Mouse (Mus musculus): ENCODE measurements at regions not wholly inside any gene's neighbourhood (a gene's known extent, or its start where the extent isn't known, plus 50 kb on each side); places are given as distances from the start of the nearest gene placed in this dataset.
"Not testable (repeated sequence)": the region's sequence is repeated elsewhere in the genome, so short reads cannot be mapped to it uniquely, and the experiment has no call there.

DNA sequence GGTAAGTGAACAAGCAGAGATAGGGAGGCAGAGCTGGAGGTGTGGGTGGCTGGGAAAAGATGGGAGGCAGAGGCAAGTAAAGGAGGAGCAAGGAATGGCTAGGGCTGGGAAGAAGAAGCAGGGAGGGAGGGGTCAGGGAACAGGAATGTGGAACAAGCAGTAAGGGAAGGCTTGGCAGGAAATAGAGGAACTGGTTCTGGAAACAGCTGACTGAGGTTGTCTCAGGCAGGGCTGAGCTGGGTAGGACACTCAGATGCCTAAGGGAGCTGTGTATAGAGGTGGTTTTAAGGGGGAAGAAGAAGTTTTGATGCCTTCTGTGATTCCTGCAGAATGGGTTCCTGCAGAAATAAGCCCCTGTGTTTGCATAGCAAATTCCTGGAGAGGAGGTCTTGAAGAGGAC lies 92.7 kb downstream of the Nucb2 start:
- no peak for DNase-seq (ENCODE audit: low read depth, low spot score)

DNA sequence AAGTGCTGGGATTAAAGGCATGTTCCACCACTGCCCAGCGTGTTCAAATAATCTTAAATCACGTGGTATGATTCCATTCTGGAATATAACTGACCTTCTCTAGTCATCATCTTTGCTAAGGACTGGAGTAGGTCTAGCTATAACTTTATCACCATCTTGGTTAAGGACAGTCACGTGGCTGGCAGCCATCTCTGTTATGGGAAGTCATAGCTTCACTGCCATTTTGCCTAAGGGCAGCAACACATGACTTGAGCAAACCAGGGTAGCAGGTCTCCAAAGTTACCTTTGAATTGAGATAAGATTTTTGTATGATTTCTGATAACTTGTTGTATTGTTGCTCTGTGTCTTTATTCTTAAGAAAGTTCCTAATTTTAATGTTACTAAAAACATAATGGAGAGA lies 96.2 kb downstream of the Nucb2 start:
- DNase-seq (ENCODE audit: low read depth, low spot score), result no peak

DNA sequence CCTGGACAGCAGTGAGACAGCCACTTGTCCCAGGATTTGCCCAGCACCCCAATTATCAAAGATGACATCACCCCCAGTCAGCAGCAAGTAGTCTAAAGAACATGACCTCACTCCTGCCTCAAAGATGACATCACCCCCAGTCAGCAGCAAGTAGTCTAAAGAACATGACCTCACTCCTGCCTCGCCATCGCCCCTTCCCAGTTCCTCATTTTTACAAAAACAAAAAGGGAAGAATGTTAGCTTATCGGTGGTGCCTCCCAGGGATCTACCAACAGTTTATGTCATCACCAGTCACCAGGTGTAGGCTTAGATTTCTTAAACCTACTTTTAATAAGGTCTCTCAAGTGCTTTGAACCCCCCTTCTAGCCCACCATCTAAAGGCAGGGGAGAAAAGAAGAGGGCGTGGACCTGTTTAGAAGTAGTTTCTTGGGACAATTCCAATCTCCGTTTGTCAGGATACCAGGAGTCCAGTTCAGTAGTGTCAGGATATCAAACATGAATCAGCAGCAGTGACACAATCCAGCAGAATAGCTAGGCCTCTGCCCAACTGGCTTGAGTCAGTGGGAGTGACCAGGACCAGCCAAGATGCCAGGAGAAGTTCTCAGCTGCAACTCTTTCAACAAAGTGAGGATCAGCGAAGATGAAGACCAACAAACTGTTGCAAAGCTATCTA lies 99.1 kb downstream of the Nucb2 start:
- no peak for DNase-seq (ENCODE audit: low read depth, low spot score)

DNA sequence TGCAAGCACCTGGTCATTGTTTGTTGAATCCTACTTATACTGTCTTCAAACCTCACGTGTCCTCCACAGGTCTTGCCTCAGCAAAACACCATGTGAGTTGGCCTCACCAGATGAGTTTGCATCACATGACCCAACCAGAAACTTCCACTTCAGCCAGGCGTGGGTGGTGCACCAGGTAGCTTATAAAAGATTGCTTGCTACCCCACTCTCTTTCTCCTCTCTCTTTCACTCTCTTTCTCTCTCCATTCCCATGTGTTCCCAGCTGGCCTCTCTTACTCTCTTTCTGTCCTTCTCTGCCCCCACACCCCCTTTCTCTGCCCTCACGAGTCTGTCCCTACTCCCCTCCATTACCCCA lies 99.6 kb downstream of the Nucb2 start:
- DNase-seq (ENCODE audit: low read depth, low spot score), result no peak

DNA sequence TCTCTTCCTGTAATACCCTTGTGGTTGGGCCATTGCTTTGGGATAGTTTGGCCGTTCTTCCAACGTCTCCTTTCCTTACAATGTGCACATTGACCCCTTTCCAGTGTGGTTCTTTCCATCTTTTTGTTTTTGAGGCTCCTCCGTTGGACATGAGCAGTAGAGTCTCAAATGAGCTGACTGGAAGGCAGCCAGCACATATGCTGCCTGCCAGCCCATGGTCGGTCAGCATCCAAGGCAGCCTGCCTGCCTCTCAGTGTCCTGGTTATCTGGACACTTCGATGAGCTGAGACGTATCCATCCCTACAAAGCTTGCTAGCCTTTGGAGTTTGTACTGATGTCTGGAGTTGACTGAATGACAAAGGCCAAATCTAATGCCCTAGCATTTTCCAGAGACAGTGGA lies 102.1 kb downstream of the Nucb2 start:
- no peak for DNase-seq (ENCODE audit: low read depth, low spot score)

DNA sequence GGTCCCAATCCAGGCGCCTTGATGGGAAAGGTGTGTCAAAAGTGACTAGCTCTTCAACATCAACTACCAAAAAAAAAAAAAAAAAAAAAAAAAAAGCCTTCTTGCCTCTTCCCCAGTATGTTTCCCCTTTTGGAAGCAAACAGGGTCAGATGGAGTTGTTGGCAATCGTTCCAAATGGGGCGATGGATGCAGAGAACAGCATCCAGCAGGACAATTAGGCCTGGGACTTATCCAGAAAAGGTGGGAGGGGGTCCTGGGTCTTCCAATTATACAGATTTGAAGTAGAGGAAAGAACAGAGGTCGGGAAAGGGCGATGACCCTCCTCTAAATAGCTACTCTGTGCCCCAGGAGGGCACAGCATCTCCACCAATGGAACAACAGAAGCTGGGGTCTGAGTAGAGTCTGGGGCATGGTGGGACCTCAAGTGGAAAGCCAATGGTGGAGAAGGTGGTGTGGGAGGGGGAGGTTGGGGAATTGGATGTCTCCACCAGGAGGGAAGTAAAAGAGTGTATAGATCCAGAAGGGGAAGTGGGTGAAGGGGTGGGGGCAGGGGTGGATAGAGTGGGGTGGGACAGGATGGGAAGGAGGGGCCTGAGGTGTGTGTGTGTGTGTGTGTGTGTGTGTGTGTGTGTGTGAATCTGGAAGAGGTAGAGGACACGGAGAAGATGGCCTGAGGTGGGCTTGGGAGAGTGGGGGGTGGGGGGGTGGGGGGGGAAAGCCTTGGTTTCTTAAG lies 102.7 kb downstream of the Nucb2 start:
- no peak for DNase-seq (ENCODE audit: low read depth, low spot score)

DNA sequence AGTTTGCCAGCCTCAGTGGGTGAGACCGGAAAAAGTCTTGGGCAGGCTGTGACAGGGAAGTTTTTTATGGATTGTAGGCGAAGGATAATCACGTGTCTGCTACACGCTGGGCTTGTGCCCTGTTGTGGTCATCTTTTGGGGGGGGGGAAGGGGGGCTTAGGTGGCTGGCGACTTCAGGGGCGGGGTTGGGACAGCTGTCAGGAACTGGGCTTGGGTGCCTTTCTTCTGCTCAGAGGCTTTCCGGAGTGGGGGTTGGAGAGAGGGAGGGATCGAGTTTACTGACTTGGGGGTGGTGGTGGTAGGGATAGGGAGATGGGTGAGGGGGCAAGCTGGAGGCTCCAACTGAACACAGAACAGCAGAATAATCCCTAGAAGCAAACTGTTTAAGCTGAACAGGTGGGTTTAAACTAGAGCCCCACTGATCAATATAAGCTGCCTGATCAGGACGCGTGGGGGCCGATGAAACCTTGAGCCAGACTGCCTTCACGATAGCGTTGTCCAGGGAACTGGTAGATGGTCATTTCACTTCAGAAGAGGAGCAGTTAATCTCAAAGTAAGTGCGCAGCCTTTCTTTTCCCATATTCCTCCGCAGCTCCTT lies 103.6 kb downstream of the Nucb2 start:
- DNase-seq (ENCODE audit: low read depth, low spot score), result no peak

DNA sequence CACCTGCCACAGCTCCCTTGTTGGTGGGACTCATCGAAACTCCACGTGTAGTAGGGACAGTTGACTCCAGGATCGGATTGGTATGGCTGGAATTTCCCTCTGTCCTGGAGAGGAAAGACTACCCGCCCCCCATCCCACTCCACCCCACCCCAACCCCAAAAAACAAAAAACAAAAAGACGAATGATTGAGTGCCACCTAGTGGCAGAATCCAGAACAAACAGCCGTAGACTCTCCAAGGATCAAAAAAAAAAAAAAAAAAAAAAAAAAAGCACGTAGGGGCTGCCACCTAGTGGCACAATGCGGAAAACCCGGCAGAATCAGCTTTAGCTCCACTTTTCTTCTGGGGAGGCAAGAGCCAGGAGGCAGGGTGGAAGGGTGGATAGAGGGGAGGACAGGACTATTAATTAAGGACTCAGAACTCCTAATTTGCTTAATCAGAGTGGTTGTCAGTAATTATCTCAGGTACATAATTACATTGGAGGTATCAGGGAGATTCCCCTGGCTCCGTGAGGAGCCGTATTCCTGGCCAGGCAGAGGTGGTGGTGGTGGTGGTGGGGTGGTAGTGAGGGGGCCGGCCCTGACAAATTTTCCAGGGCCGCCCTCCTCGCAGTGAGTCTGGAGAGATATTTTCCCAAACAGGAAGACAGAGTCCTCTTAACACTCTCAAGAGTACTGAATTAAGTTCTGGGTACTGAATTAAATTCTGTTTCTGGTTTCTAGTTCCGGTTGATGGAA lies 104.3 kb downstream of the Nucb2 start:
- DNase-seq (ENCODE audit: low read depth, low spot score), result peak; percentile 77

DNA sequence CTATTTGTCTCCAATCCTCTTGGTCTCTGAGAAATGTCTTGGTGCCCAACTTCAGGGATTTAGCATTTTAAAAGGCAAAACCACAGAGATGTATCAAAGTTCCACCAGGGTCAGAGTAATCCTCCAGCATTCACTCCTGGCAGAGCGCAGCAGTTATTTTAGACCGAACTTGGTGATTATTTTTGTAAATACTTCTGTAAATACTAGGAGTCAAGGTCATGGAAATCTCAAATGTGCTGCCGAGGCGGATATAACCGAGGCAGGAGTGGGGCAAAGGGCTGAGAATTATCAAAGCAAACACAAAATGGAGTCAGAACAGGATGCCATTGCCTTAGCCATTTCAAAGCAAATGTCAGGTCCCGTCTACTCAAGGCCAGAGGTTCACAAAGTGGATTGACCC lies 105.2 kb downstream of the Nucb2 start:
- DNase-seq (ENCODE audit: low read depth, low spot score), result no peak

DNA sequence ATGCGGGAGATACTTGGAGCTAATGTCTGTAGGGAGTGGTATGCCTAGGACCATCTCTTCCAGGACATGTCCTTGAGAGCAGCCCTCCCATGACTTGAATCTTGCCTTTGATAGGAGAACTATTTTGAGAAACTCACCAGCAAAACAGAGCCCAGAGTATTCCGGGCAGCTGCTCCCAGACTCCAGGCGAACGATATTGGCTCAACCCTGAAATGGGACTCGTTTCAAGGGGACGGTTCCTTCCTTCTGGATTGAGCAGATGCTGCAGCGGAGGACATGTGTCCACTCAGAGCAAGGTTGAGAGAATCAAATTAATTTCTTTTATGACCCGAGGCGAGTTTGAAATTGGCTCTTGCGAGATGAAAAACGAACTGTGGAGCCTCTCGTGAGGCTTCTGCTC lies 105.7 kb downstream of the Nucb2 start:
- no peak for DNase-seq (ENCODE audit: low read depth, low spot score)

DNA sequence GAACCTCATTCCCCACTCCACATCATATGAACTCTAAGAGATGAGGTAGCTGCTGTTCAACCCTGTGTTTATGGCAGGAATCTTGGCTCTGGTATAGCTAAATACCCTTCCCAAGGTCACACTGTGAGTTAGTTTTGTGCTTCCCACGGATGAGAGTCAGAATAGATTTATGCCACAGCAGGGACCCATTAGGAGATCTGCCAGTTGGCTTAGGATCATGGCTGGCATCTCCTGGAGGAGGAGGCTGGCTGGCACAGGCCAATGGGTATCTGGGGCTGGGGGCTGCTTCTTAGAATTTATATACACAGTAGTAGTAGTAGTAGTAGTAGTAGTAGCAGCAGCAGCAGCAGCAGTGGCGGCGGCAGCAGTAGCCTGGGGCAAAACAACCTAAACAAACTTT lies 111.8 kb downstream of the Nucb2 start:
- no peak for DNase-seq (ENCODE audit: low read depth, low spot score)

DNA sequence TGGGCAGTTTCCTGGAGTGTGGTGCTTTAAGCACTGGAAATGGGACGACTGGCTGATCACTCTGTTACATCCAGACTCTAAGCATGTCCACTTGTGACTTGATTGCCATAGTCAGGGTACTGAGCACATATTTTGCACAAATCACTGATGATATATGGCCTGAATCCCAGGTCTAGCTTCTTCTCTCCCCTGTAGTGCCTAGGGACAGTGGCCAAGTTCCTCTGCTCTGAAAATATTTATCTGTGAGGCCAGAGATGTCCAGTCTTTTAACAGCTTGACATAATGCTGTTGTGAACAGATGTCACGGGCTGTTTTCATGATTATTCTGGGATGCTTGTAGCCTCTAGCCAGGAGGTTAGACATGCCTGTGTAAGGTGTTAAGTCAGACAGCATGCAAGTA lies 115.5 kb downstream of the Nucb2 start:
- no peak for DNase-seq (ENCODE audit: low read depth, low spot score)

DNA sequence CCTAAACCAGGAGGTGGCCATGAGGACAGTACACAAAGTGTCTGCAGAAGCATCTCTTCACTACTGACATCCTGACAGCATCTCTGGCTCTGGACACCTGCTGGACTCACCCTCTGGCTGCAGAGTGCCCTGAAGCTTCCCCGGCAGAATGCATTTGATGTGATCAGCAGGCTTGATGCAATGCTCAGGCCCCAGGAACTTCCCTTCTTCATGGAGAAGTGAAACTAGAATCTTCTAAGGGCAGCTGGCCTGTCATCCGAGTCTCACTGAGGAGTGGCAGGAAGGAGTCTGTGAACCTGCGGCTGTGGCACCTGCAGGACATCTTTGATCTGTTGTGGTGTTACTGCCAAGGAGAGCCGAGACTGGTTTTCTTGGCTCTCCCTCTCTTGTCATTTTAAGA lies 116.2 kb downstream of the Nucb2 start:
- no peak for DNase-seq (ENCODE audit: low read depth, low spot score)

DNA sequence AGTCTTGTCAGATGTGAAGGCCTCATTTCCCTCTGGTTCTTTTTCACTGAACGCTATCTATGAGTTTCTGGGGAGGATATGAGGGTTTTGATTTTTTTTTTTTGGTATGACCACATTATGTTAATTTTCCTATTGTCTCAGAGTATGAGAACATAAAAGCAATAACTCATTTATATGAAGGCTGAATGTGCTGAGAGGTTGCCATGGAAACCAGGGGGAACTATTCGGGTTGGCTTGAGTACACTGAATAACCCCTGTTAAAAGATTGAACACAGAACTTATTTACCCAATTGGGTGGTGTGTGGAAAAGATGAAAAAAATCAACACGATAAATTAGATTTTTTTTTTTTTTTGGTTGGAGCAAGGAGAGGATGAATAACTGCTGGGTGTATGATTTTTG lies 129.0 kb downstream of the Nucb2 start:
- no peak for DNase-seq (ENCODE audit: low read depth, low spot score)

DNA sequence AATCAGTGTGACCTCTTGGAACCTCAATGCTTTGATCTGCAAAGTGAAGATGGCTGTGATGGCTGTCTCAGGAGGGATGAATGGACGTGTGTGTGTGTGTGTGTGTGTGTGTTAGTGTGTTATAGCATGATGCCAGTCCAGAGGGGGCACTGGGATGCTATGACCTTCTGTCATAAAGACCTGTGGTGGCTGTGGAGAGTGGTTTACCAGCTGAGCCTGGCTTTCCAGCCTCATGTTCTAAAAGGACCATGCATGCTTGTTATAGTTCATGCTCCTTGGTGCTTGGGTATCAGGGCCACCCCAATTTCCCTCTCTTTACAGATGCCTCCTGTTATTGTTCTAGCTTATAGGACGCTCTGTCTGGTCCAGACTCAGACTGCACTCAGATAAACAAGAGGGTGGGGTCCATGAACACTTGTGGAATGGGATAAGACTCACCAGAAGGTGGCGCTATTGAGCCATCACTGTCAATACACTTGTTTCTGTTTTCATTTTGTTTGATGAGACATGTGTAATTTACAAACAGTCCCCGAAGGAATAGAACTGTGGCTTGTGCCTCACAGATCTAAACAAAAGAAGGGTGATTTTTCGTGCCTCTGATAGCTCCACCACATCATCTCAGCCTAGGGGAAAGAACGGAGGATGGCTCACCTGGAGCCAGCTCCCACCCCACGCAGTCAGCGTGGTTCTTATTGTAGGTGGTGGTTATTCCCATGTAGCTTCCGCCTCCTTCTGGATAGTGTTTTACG lies 140.9 kb downstream of the Nucb2 start:
- peak; percentile 31 for DNase-seq (ENCODE audit: low read depth, low spot score)

DNA sequence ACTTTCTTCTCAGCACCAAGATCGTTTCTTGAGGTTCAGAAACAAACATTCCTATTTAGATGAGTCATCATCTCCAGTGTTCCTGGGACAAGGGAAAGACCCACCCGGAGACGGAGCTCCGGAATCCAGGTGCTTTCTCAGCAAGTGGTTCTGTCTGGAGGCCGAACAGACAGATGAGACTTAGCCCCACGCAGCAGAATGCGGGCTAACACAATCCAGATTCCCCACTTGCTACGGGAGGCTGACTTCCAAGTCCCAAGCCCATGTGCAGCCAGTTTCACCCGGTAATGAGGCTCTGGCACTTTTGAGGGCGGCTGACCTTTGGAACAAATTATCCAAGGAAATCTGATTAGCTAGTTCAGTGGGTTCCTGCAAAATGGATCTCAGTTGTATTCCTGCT lies 150.3 kb downstream of the Nucb2 start:
- no peak for DNase-seq (ENCODE audit: low read depth, low spot score)

DNA sequence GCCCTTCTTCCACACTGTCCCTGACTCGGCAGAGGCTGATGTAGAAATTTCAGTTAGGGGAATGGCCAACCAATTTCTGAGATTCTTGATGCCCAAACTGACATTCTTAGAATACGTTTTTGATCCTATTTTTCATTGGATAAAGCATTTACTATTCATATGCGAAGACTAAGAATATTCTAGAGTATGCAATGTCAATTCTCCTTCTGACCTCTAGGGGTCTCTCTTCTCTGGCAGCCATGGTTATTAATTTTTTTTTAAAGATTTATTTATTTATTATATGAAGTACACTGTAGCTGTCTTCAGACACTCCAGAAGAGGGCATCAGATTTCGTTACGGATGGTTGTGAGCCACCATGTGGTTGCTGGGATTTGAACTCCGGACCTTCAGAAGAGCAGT lies 152.9 kb downstream of the Nucb2 start:
- not testable (repeated sequence) for DNase-seq (ENCODE audit: low read depth, low spot score)

DNA sequence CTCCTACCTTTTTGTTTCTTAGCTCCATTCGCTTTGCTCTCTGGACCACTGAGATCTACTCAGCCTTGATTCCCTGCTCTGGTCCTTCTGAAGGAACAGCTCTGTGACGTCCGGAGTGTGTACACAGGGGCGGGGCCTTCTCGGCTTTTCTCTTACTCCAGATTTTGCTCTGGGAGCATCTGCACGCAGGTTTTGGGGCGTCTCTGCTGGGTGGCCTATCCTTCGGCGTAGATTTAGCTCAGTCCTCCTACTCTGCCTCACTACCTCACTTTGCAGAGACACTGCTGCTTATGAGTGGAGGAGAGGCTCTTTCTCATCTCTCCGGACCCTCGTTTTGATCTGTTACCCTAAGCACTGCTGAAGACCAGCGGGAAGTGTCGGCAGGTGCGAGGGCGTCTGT lies 161.4 kb downstream of the Nucb2 start:
- no peak for DNase-seq (ENCODE audit: low read depth, low spot score)

DNA sequence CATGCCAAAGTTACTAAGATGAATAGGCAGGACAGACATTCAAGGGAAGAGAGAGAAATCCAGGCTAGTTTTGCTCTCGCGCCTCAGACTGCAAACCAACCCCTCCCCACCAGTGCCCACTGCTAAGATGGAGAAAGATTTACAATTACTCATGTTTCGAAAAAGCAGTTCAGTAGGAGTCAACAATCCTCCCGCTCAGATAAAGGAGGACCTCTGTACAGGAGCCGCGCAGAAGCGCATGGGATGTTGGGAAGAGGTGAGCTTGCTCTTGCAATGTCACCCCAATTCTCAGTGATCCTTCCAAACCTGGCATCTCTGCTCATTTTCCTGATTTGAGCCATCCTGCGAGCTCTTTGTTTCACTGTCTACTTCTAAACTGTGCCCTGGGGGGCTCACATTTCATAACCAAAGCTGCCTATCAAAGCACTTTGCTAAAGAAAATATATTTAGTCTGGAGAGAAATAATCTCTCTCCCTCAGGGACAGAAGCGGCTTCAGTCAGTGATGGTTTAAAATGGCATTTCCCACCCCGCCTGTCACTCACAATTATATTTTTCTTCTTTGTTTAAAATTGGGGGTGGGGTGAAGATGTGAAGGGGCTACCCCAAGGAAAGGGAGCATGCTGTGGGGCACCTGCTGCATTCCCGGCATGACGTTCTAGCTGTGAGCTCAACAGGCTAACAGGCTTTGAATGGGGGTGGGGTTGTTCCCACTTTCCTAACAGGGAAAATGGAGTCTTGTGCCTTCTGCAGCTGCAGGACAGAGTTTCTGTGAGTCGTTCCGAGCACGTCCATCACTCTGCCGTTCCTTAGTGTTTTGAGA lies 170.2 kb downstream of the Nucb2 start:
- DNase-seq (ENCODE audit: low read depth, low spot score), result no peak

DNA sequence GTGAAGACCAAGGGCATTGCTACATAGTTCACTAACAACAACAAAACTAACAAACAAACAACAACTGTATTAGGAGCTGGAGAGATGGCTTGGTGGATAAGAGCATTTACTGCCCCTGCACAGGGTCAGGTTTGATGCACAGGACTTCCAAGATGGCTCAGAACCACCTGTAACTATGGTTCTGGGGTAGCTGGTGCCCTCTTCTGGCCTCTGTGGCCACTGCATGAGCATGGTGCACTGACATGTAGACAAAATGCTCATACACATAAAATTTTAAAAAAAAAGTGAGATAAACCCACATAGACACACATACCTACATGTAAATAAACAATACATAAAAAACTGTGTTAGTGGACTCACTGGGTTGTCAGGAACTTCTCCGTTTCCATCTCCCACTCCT lies 172.5 kb downstream of the Nucb2 start:
- no peak for DNase-seq (ENCODE audit: low read depth, low spot score)

DNA sequence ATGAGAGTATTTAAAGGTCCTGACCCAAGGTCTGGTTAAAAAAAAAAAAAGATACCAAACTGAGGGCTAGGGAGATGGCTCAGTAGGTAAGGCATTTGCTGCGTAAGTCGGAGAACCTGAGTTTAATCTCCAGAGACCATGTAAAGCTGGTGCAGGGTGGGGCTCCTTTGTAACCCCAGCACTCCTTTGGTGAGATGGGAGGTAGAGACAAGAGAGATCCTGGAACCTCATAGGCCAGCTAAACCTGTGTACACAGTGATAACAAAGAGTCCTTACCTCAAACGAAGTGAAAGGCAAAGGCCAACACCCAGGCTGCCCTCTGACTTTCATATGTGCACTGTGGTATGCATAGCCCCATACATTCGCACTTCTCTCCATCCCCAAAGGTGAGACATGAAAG lies 175.0 kb downstream of the Nucb2 start:
- no peak for DNase-seq (ENCODE audit: low read depth, low spot score)

Measured in CD4-positive helper T cell, adult 2 months (primary cell).